26 mouse cellular contexts compared by ENCODE assay signal in genomic region chr10:67813901-67814300, GRCm38 (mm10).
"Had no signal": no experiment of that assay in that cellular context is flagged by ENCODE, and none has a peak within 500 bp of the region (broad histone marks: within the 10 kb centered on the region; RNA-seq: fewer than 3 reads in every experiment).

No protein-coding gene starts in this region.

- H3K9ac ChIP-seq: heart, embryonic 13.5 days; heart, embryonic 15.5 days; hindbrain, embryonic 12.5 days; hindbrain, embryonic 15.5 days; kidney, embryonic 15.5 days; limb, embryonic 13.5 days; limb, embryonic 15.5 days; liver, embryonic 12.5 days had no signal

- ATAC-seq: hindbrain, postnatal 0 days; intestine, embryonic 16.5 days; liver, embryonic 12.5 days had no signal

- H3K4me2 ChIP-seq: heart, embryonic 11.5 days; heart, embryonic 13.5 days; heart, embryonic 15.5 days; hindbrain, embryonic 12.5 days; hindbrain, embryonic 15.5 days; kidney, embryonic 15.5 days; limb, embryonic 13.5 days; limb, embryonic 15.5 days; liver, embryonic 12.5 days had no signal

- DNase-seq: gastrocnemius, adult 2 months; gastrocnemius, postnatal 10 days; gastrocnemius, postnatal 25 days; heart, adult 11 months; heart, adult 2 months; heart, postnatal 14 days; heart, postnatal 36 days; kidney, adult 11 months; kidney, adult 2 months; kidney, adult 9 months; kidney, postnatal 25 days; layer of hippocampus, adult 9-11 months; layer of hippocampus, postnatal 36 days had no signal

- H3K36me3 ChIP-seq: heart, embryonic 13.5 days; heart, embryonic 15.5 days; hindbrain, embryonic 10.5 days; hindbrain, embryonic 12.5 days; hindbrain, embryonic 15.5 days; kidney, embryonic 15.5 days; limb, embryonic 13.5 days; limb, embryonic 15.5 days; liver, embryonic 12.5 days had no signal

- H3K27ac ChIP-seq: gastrocnemius, adult 2 months; heart, adult 2 months; heart, embryonic 13.5 days; heart, embryonic 15.5 days; hindbrain, embryonic 10.5 days; hindbrain, embryonic 12.5 days; hindbrain, embryonic 15.5 days; hindbrain, postnatal 0 days; kidney, embryonic 15.5 days; kidney, postnatal 0 days; limb, embryonic 13.5 days; limb, embryonic 15.5 days; liver, embryonic 12.5 days had no signal

- H3K9me3 ChIP-seq: heart, embryonic 13.5 days; hindbrain, embryonic 15.5 days; limb, embryonic 13.5 days; limb, embryonic 15.5 days had no signal

- H3K27me3 ChIP-seq: heart, embryonic 13.5 days; heart, embryonic 15.5 days; hindbrain, embryonic 12.5 days; hindbrain, embryonic 15.5 days; kidney, embryonic 15.5 days; limb, embryonic 13.5 days; limb, embryonic 15.5 days; liver, embryonic 12.5 days had no signal

- H3K4me1 ChIP-seq: heart, embryonic 13.5 days; heart, embryonic 15.5 days; hindbrain, embryonic 10.5 days; hindbrain, embryonic 12.5 days; hindbrain, embryonic 15.5 days; kidney, embryonic 15.5 days; limb, embryonic 13.5 days; limb, embryonic 15.5 days; liver, embryonic 12.5 days had no signal

- H3K4me3 ChIP-seq: gastrocnemius, adult 2 months; heart, adult 2 months; heart, embryonic 13.5 days; heart, embryonic 15.5 days; hindbrain, embryonic 10.5 days; hindbrain, embryonic 12.5 days; hindbrain, embryonic 15.5 days; kidney, embryonic 15.5 days; limb, embryonic 13.5 days; limb, embryonic 15.5 days; liver, embryonic 12.5 days had no signal
